In genomic region chr2:33468466-33469097, GRCm38 (mm10) we compare ENCODE assay signal across 8 mouse cellular contexts. TPM values are rescaled to one million over a fixed set of nuclear protein-coding genes. Genes with fewer than 3 reads are reported as not detected.
DNase-seq lines count a peak whose midpoint lies in the region; ATAC-seq and TF ChIP-seq lines count a peak whose summit lies in the region.

Gene Zbtb43, minus strand, starts transcription at chr2:33468559.

- DNase-seq in 416B (ENCODE audit: low read depth) = peak; percentile 95
- DNase-seq in heart, adult 9 months (ENCODE audit: low spot score in 2 of 2) = peak; percentile 92 to 96
- peak; percentile 83 to 92 for DNase-seq in monocyte, adult 2 months (ENCODE audit: low read depth in 1 of 2, low spot score in 2 of 2)
- peak; percentile 94 to 97 for DNase-seq in spleen, postnatal 36 days (ENCODE audit: low spot score in 2 of 2)

- H3K4me2 ChIP-seq in embryonic facial prominence, embryonic 15.5 days (replicated peaks) = peak within 1 kb of the TSS; percentile 76
- peak within 1 kb of the TSS; percentile 79 for H3K4me2 ChIP-seq in kidney, embryonic 14.5 days (replicated peaks; ENCODE audit: low read depth, low read length)
- H3K4me2 ChIP-seq in limb, embryonic 15.5 days = peak within 1 kb of the TSS; percentile 58

- H3K27me3 ChIP-seq in embryonic facial prominence, embryonic 15.5 days = no peaks in the 10 kb centered on the region
- H3K27me3 ChIP-seq in kidney, embryonic 14.5 days (ENCODE audit: control insufficient read depth, insufficient read depth, low read length) = no peaks in the 10 kb centered on the region
- no peaks in the 10 kb centered on the region for H3K27me3 ChIP-seq in limb, embryonic 15.5 days

- ATAC-seq in embryonic facial prominence, embryonic 15.5 days (ENCODE audit: insufficient number of reproducible peaks, low FRiP score, low TSS enrichment, low read depth) = peak; percentile 90
- ATAC-seq in kidney, embryonic 14.5 days (ENCODE audit: low FRiP score, low TSS enrichment) = peak; percentile 97
- peak; percentile 88 for ATAC-seq in limb, embryonic 15.5 days (ENCODE audit: insufficient number of reproducible peaks, low FRiP score, low TSS enrichment, low read depth)

- H3K4me3 ChIP-seq in bone marrow, adult 2 months (replicated peaks; ENCODE audit: control insufficient read depth, low read depth, low read length) = peak within 1 kb of the TSS; percentile 85
- peak within 1 kb of the TSS; percentile 98 for H3K4me3 ChIP-seq in embryonic facial prominence, embryonic 15.5 days (replicated peaks)
- peak within 1 kb of the TSS; percentile 94 for H3K4me3 ChIP-seq in kidney, embryonic 14.5 days (ENCODE audit: low read length)
- peak within 1 kb of the TSS; percentile 98 for H3K4me3 ChIP-seq in limb, embryonic 15.5 days

- 0 out of 2 replicates have a peak, but pooled peaks have one; percentile 10 for TF ChIP-seq CTCF in bone marrow, adult 2 months (IDR thresholded peaks at IDR 0.05; ENCODE audit: control insufficient read depth, insufficient read depth, low read length)

- H3K36me3 ChIP-seq in embryonic facial prominence, embryonic 15.5 days = no peaks in the 10 kb centered on the region; the same call in 1 of the 2 replicates
- H3K36me3 ChIP-seq in kidney, embryonic 14.5 days (ENCODE audit: control insufficient read depth, insufficient read depth, low read length) = peaks cover 7% of the 10 kb centered on the region; the same call in 1 of the 2 replicates
- peaks cover 7% of the 10 kb centered on the region for H3K36me3 ChIP-seq in limb, embryonic 15.5 days

- peak; percentile 95 for TF ChIP-seq POLR2A in bone marrow, adult 2 months (IDR thresholded peaks at IDR 0.05; ENCODE audit: borderline replicate concordance, control insufficient read depth, low read depth, low read length)

- H3K9ac ChIP-seq in embryonic facial prominence, embryonic 15.5 days = peak within 1 kb of the TSS; percentile 87
- peak within 1 kb of the TSS; percentile 88 for H3K9ac ChIP-seq in kidney, embryonic 14.5 days (ENCODE audit: low read depth, low read length)
- H3K9ac ChIP-seq in limb, embryonic 15.5 days = peak within 1 kb of the TSS; percentile 89

- WGBS in bone marrow, adult 2 months = 4% methylated on average over 36 of the region's 36 CpGs
- 5% methylated on average over 36 of the region's 36 CpGs for WGBS in embryonic facial prominence, embryonic 15.5 days
- 5% methylated on average over 36 of the region's 36 CpGs for WGBS in kidney, embryonic 14.5 days
- 7% methylated on average over 36 of the region's 36 CpGs for WGBS in limb, embryonic 15.5 days

- peak within 1 kb of the TSS; percentile 74 for H3K27ac ChIP-seq in bone marrow, adult 2 months (ENCODE audit: control insufficient read depth, insufficient read depth, low read depth, low read length, poor library complexity)
- peak within 1 kb of the TSS; percentile 58; the same call in 1 of the 2 replicates for H3K27ac ChIP-seq in embryonic facial prominence, embryonic 15.5 days (replicated peaks)
- H3K27ac ChIP-seq in kidney, embryonic 14.5 days (ENCODE audit: low read depth, low read length) = peak within 1 kb of the TSS; percentile 65
- peak within 1 kb of the TSS; percentile 67 for H3K27ac ChIP-seq in limb, embryonic 15.5 days

- peaks cover 1% of the 10 kb centered on the region; the same call in 1 of the 2 replicates for H3K4me1 ChIP-seq in bone marrow, adult 2 months (ENCODE audit: control insufficient read depth, insufficient read depth, low read length)
- peaks cover 29% of the 10 kb centered on the region for H3K4me1 ChIP-seq in embryonic facial prominence, embryonic 15.5 days
- H3K4me1 ChIP-seq in kidney, embryonic 14.5 days (ENCODE audit: control insufficient read depth, insufficient read depth, low read length) = peaks cover 15% of the 10 kb centered on the region
- H3K4me1 ChIP-seq in limb, embryonic 15.5 days = peaks cover 24% of the 10 kb centered on the region

- H3K9me3 ChIP-seq in embryonic facial prominence, embryonic 15.5 days (replicated peaks) = no peaks in the 10 kb centered on the region
- no peaks in the 10 kb centered on the region for H3K9me3 ChIP-seq in kidney, embryonic 14.5 days (ENCODE audit: control insufficient read depth, low read length)
- no peaks in the 10 kb centered on the region for H3K9me3 ChIP-seq in limb, embryonic 15.5 days

RNA-seq across cellular contexts. Expression of gene Zbtb43, which starts in this region (rescaled TPM):
- 4.8 and 11.1 TPM in 2 replicates for polyA plus RNA-seq in bone marrow, adult 2 months (2011; ENCODE audit: insufficient read depth, insufficient read length, low replicate concordance, missing spikeins)
- 19.0 and 20.1 TPM in 2 replicates for polyA plus RNA-seq in embryonic facial prominence, embryonic 15.5 days (2015; fragmentation: Nextera tagmentation; extraction: Ambion mirVana)
- 11.8 and 25.5 TPM in 2 replicates for polyA plus RNA-seq in kidney, embryonic 14.5 days (2014; fragmentation: Nextera tagmentation; extraction: Ambion mirVana)
- 17.3 and 19.0 TPM in 2 replicates for polyA plus RNA-seq in limb, embryonic 15.5 days (2015; fragmentation: Nextera tagmentation; extraction: Ambion mirVana)

Comparison
In these comparisons a context has a peak if more than half of its experiments do, and no peak if none do; other contexts are left out.
1. Peak in every context shown above with its lines: DNase-seq, ATAC-seq, H3K4me3 ChIP-seq and H3K27ac ChIP-seq.